Mouse (Mus musculus) stomach, postnatal 0 days (tissue): ENCODE results near the gene Gnat2.

Experiments
- CTCF ChIP-seq: IDR thresholded peaks from 2 replicates; pipeline ENCODE4 v1.5.1; 2016; ENCODE audit warnings: antibody characterized with exemption, low read depth, mild to moderate bottlenecking, moderate library complexity
- EP300 ChIP-seq: optimal IDR thresholded peaks from 2 replicates; pipeline ENCODE3; 2016; ENCODE audit warnings: antibody characterized with exemption

- TF ChIP-seq CTCF (no peak), EP300 (no peak)
Observed at GRCm38 (mm10) chr3:108067370-108067934, 25.1 kb upstream of the Gnat2 start.
